Mouse (Mus musculus) liver, adult 2 months (tissue): ENCODE measurements around the gene Prss33.

Experiments
- CTCF ChIP-seq: fragments of 200-500 bp; IDR thresholded peaks from 2 replicates; pipeline ENCODE4 v1.5.1; 2011; ENCODE audit warnings: low read depth, low read length, control low read depth
- POLR2A ChIP-seq: fragments of 200-500 bp; IDR thresholded peaks from 2 replicates; pipeline ENCODE4 v1.6.1; 2011; ENCODE audit warnings: low read length, control low read depth; ENCODE audit not compliant: insufficient read depth; ENCODE audit errors: extremely low read depth

DNA sequence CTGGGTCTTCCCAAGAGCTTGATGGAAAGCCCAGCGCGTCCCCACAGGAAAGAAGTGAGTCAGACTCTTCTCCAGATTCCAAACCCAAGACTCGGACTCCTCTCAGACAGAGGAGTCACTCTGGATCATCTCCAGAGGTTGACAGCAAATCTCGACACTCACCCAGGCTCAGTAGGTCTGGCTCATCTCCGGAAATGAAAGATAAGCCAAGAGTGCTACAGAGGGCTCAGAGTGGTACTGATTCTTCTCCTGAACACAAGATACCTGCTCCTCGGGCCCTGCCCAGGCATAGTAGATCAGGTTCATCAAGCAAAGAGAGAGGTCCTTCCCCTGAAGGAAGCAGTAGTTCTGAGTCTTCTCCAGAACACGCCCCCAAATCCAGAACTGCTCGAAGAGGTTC, 17.3 kb downstream of the Prss33 start:
- no peak for TF ChIP-seq CTCF
- no peak for TF ChIP-seq POLR2A
